8 mouse cellular contexts compared by ENCODE assay signal in the genomic region with DNA sequence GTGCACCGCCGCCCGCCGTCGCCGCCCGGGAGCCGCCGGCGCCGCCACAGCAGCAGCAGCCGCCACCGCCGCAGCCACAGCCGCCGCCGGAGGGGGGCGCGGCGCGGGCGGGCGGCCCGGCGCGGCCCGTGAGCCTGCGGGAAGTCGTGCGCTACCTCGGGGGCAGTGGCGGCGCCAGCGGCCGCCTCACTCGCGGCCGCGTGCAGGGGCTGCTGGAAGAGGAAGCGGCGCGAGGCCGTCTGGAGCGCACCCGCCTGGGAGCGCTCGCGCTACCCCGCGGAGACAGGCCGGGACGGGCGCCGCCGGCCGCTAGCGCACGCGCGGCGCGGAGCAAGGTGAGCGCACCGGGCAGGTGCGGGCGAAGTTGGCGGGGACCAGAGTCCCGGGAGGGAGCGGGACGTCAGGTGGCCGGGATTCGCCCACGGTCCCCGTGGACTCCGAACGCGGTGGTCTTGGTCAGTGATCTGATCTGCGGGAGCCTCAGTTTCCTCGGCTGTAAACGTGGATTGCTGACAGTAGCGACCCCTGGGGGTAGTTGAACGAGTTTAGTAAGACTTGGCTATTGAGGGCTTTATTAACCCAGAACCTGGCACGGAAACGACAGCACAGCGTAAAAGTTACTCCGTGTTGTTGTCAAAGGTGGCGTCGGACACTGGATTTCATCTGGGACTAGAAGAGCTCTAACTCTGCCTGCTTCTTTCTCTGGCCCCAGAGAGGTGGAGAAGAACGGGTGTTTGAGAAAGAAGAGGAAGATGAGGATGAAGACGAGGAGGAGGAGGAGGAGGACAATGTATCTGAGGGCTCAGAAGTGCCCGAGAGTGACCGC. TPM values are rescaled to one million over a fixed set of nuclear protein-coding genes. Genes with fewer than 3 reads are reported as not detected.
A peak's percentile ranks its signal among the peaks of the same experiment; 100 is the strongest.
DNase-seq lines count a peak whose midpoint lies in the region; ATAC-seq lines count a peak whose summit lies in the region.

No protein-coding gene starts in this region.

- H3K4me2 ChIP-seq in embryonic facial prominence, embryonic 15.5 days (replicated peaks), result peak overlapping the region; percentile 72

- H3K4me1 ChIP-seq in embryonic facial prominence, embryonic 15.5 days, result peaks cover 36% of the 10 kb centered on the region

- H3K9ac ChIP-seq in embryonic facial prominence, embryonic 15.5 days, result peak overlapping the region; percentile 63

- H3K4me3 ChIP-seq in embryonic facial prominence, embryonic 15.5 days (replicated peaks), result peak overlapping the region; percentile 68

- H3K9me3 ChIP-seq in embryonic facial prominence, embryonic 15.5 days (replicated peaks), result no peaks in the 10 kb centered on the region

- no peaks in the 10 kb centered on the region for H3K27me3 ChIP-seq in embryonic facial prominence, embryonic 15.5 days

- peak; percentile 36 for ATAC-seq in frontal cortex, adult (ENCODE audit: low TSS enrichment)
- ATAC-seq in embryonic facial prominence, embryonic 15.5 days (ENCODE audit: insufficient number of reproducible peaks, low FRiP score, low TSS enrichment, low read depth), result no peak
- peak; percentile 35 for ATAC-seq in megakaryocyte progenitor cell, adult 5-6 weeks (replicated peaks; ENCODE audit: poor library complexity)

- DNase-seq in frontal cortex, postnatal 25 days (ENCODE audit: low spot score in 2 of 2), result no peak
- peak; percentile 68 for DNase-seq in adrenal gland, postnatal 10 days
- peak; percentile 64 for DNase-seq in heart, postnatal 4 days
- DNase-seq in left cerebral cortex, postnatal 36 days (ENCODE audit: low spot score in 2 of 2), result peak; percentile 64 to 65
- peak; percentile 61 to 73 for DNase-seq in spleen, adult 18-20 months

- WGBS in embryonic facial prominence, embryonic 15.5 days, result 1% methylated on average over 88 of the region's 92 CpGs

- peaks cover 36% of the 10 kb centered on the region for H3K36me3 ChIP-seq in embryonic facial prominence, embryonic 15.5 days

- intact Hi-C loops in left cerebral cortex, postnatal 36 days (cut with DNase I), result loop anchor here (5.0 kb wide), 1 partner anchor 96 kb away; the partner anchor contains the start of gene Adgrl1

- peak overlapping the region; percentile 91 for H3K27ac ChIP-seq in embryonic facial prominence, embryonic 15.5 days (replicated peaks)

RNA-seq across cellular contexts. Expression of gene Samd1, which starts 1.0 kb away (rescaled TPM):
- total RNA-seq in adrenal gland, postnatal 10 days (2021), result 10 to 100 TPM; 40.8 to 41.6 TPM
- polyA plus RNA-seq in embryonic facial prominence, embryonic 15.5 days (2015; fragmentation: Nextera tagmentation; extraction: Ambion mirVana), result 10.3 and 13.2 TPM in 2 replicates
- total RNA-seq in heart, postnatal 4 days (2021), result 10 to 100 TPM; 36.6 to 42.9 TPM
- 10 to 100 TPM; 41.5 to 46.6 TPM for total RNA-seq in left cerebral cortex, postnatal 36 days (2021)
- total RNA-seq in megakaryocyte progenitor cell, adult 5-6 weeks (2015), result 54.3 and 64.6 TPM in 2 replicates
- total RNA-seq in megakaryocyte progenitor cell, adult 5-6 weeks (2017), result 45.7 and 57.0 TPM in 2 replicates

RNA-seq across cellular contexts. Expression of gene 1700067K01Rik, which starts 2.9 kb away (rescaled TPM):
- total RNA-seq in adrenal gland, postnatal 10 days (2021), result under 1 TPM; 0.48 to 0.60 TPM
- polyA plus RNA-seq in embryonic facial prominence, embryonic 15.5 days (2015; fragmentation: Nextera tagmentation; extraction: Ambion mirVana), result 1.2 and 1.8 TPM in 2 replicates
- total RNA-seq in heart, postnatal 4 days (2021), result under 1 TPM in 1 of 2 experiments, not detected in 1; 0.83 TPM
- under 1 TPM in 1 of 2 experiments, not detected in 1; 0.59 TPM for total RNA-seq in left cerebral cortex, postnatal 36 days (2021)
- 0.67 TPM in 1 of 2 replicates, not detected in the other for total RNA-seq in megakaryocyte progenitor cell, adult 5-6 weeks (2015)
- total RNA-seq in megakaryocyte progenitor cell, adult 5-6 weeks (2017), result 0.37 and 2.0 TPM in 2 replicates

RNA-seq across cellular contexts. Expression of gene 2210011C24Rik, which starts 13.5 kb away (rescaled TPM):
- total RNA-seq in adrenal gland, postnatal 10 days (2021), result under 1 TPM in 1 of 2 experiments, not detected in 1; 0.24 TPM
- polyA plus RNA-seq in embryonic facial prominence, embryonic 15.5 days (2015; fragmentation: Nextera tagmentation; extraction: Ambion mirVana), result 0.88 and 1.5 TPM in 2 replicates
- 1 to 10 TPM in 1 of 2 experiments, under 1 TPM in 1; 0.93 to 1.4 TPM for total RNA-seq in heart, postnatal 4 days (2021)
- total RNA-seq in left cerebral cortex, postnatal 36 days (2021), result 1 to 10 TPM; 1.3 to 3.1 TPM
- not detected in 2 replicates for total RNA-seq in megakaryocyte progenitor cell, adult 5-6 weeks (2015)
- not detected in 2 replicates for total RNA-seq in megakaryocyte progenitor cell, adult 5-6 weeks (2017)

RNA-seq across cellular contexts. Expression of gene Palm3, which starts 22.8 kb away (rescaled TPM):
- under 1 TPM; 0.57 to 0.70 TPM for total RNA-seq in adrenal gland, postnatal 10 days (2021)
- 6.5 and 8.6 TPM in 2 replicates for polyA plus RNA-seq in embryonic facial prominence, embryonic 15.5 days (2015; fragmentation: Nextera tagmentation; extraction: Ambion mirVana)
- under 1 TPM; 0.31 to 0.38 TPM for total RNA-seq in heart, postnatal 4 days (2021)
- 1 to 10 TPM; 1.7 to 2.7 TPM for total RNA-seq in left cerebral cortex, postnatal 36 days (2021)
- total RNA-seq in megakaryocyte progenitor cell, adult 5-6 weeks (2015), result not detected in 2 replicates
- not detected in 2 replicates for total RNA-seq in megakaryocyte progenitor cell, adult 5-6 weeks (2017)

RNA-seq across cellular contexts. Expression of gene Prkaca, which starts 25.7 kb away (rescaled TPM):
- 100 to 1,000 TPM; 253 to 325 TPM for total RNA-seq in adrenal gland, postnatal 10 days (2021)
- polyA plus RNA-seq in embryonic facial prominence, embryonic 15.5 days (2015; fragmentation: Nextera tagmentation; extraction: Ambion mirVana), result 199 and 217 TPM in 2 replicates
- 100 to 1,000 TPM; 389 to 405 TPM for total RNA-seq in heart, postnatal 4 days (2021)
- 100 to 1,000 TPM; 243 to 267 TPM for total RNA-seq in left cerebral cortex, postnatal 36 days (2021)
- 23.8 and 24.8 TPM in 2 replicates for total RNA-seq in megakaryocyte progenitor cell, adult 5-6 weeks (2015)
- total RNA-seq in megakaryocyte progenitor cell, adult 5-6 weeks (2017), result 22.4 and 24.0 TPM in 2 replicates

Comparison
In these comparisons a context has a peak if more than half of its experiments do, and no peak if none do; other contexts are left out.
1. DNase-seq: peak in adrenal gland, postnatal 10 days (single experiment), heart, postnatal 4 days (single experiment), left cerebral cortex, postnatal 36 days (2 of 2) and spleen, adult 18-20 months (2 of 2); none in frontal cortex, postnatal 25 days (0 of 2).